Mouse (Mus musculus): ENCODE data around the gene Clmn. TPM values are rescaled to one million over a fixed set of nuclear protein-coding genes. Genes with fewer than 3 reads are reported as not detected.
"Not testable (repeated sequence)": the region's sequence is repeated elsewhere in the genome, so short reads cannot be mapped to it uniquely, and the experiment has no call there.

The Clmn gene
- polyA plus RNA-seq, 3 experiments from 2014 or later: 0.04 to 0.19 TPM; not detected in 1

DNA sequence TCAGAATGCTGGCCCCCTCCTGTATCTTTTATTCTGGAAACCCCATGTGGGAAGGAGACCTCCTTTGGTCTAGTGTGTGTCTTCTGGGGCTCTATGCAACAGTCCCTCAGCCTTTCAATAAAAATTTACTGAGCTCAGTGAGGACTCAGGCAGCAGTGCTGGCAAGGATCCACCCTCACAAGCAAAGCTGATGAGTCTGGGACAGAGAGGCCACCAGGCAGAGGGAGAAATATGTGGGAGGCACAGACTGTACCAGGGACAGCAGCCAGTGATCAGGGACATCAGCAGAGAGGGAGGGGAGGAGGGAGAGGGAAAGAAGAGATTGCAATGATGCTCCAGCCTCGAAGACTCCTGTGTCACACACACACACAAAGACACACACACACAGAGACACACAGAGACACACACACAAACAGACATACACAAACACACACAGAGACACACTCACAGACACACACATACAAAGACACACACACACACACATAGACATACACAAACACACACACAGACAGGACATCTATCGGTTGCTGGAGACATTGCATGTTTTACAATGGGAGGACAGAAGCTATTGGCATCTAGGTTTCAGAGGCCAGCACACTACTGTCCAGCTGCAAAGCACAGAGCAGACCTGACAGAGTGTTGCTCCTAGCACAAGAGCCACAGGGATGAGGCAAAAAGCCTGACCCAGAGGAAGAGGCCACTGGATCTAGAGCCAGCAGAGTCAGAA is 27.6 kb downstream of the Clmn start:
- no peak for ATAC-seq

- no peak for ATAC-seq
Observed at GRCm38 (mm10) chr12:104836230-104836629, 28.6 kb downstream of the Clmn start.

- ATAC-seq: no peak
Observed at GRCm38 (mm10) chr12:104835369-104836094, 29.3 kb downstream of the Clmn start.

DNA sequence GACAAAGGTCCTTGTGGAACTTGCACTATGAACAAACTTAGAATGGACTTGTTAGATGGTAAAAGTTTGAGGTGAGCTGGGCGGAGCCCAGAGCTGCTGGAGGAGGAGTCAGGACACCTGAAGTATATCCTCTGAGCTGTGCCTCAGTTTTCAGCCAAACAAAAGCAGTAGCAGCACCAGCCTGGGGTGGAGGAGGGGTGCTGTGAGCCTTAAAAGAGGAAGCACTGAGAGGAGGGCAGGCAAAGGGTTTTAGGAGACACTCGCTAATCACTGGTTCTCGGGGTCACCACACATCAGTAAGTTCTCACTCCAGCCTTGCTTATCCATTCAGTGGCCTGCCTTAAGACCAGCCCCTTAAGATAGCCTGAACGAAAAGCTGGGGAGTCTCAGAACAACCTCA is 30.1 kb downstream of the Clmn start:
- no peak for ATAC-seq

GRCm38 (mm10) chr12:104830666-104831435 is 34.0 kb downstream of the Clmn start:
- ATAC-seq: no peak

DNA sequence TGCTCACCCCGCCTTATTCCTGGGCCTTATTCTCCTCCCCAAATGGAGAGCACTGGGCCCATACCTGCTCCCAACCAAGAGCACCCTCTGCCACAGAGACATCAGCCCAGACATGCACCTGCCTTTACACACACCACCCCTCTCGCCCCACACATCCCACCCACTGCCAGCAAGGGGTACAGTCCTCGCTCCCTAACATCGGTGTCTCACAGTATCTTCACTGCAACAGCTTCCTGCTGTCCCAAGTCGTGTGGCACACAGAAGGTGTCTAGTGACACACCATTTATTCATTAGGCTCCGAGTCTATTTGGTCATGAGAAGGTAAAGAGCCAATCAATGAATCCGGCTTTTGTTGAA is 34.6 kb downstream of the Clmn start:
- ATAC-seq: no peak

- no peak for ATAC-seq
Observed at GRCm38 (mm10) chr12:104829596-104830282, 35.1 kb downstream of the Clmn start.

DNA sequence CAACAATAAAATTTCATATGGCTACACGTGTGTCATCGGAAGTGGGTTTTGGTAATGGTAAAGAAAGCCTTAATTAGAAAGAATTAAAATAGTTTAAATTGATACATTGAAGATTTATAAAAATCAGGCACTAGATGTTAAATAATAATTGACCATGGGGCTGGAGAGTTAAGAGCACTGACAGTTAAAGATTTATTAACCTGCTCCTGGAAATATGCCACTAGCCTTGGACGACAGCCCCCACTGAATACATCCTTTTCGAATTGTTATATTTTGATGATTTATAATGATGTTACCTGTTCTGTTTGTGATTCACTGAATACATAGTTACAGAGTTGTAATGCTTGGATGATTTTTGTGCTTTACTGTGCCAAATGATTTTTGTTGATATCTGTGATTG is 35.9 kb downstream of the Clmn start:
- ATAC-seq: not testable (repeated sequence)

DNA sequence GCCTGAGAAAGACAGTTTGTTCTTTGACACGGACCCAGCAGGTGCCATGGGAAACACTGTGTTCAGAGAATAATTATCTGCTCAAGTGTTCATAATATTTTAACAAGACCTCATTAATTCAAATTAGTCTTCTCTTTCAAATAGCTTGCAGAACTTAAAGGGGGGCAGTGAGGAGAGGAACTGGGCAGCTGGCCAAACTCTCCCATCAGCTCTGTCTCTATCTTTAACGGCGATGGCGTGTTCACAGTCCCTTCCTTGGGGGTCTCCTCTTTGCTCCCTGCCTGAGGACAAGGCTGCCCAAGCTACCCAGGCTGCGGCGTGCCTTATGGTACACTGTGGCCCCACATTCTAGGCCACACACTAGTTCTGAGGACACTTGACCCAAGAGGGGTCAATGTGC is 37.2 kb downstream of the Clmn start:
- no peak for ATAC-seq

- no peak for ATAC-seq
Observed at GRCm38 (mm10) chr12:104824907-104825267, 40.0 kb downstream of the Clmn start.

- no peak for ATAC-seq
Observed at GRCm38 (mm10) chr12:104824244-104824906, 40.5 kb downstream of the Clmn start.

DNA sequence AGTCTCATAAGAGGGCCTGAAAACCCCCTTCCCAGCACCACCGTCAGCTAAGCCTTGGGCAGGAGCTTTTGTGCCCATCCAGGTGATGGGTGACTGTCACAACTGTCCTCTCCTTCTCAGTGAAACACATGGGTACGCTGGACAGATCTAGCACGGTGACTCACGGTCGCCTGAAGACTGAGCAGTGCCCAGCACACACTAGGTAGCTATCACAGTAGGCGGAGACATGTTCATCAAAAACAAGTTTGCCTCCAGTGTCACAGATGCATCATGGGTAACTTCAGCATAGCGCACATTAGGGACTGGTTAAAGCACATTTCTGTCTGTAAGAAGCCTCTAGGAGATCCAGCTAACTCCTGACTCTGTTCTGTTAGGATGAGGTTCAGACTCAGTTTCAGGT is 41.2 kb downstream of the Clmn start:
- no peak for ATAC-seq

- no peak for ATAC-seq
Observed at GRCm38 (mm10) chr12:104822838-104823599, 41.9 kb downstream of the Clmn start.

- ATAC-seq: no peak
Observed at GRCm38 (mm10) chr12:104822151-104822550, 42.7 kb downstream of the Clmn start.

GRCm38 (mm10) chr12:104820061-104820460 is 44.8 kb downstream of the Clmn start:
- no peak for ATAC-seq

DNA sequence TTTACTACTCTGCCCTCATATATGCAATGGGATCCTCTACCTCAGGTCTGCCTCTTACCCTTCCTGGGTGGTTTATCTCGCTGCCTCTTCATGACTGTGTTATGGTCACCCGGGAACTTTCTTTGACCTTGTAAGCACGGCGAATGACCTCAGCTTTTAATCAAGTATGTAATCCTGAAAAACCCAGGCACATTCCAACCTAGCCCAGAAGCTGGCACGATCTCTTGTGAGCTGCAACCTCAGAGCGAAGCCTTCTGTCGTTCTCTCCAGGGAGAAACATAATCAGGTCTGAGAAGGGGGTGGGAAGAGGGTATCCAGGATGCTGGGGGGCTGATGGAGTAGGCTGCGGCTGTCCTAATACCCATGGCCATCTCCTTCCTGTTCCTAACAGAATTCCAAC is 45.8 kb downstream of the Clmn start:
- no peak for ATAC-seq

GRCm38 (mm10) chr12:104818057-104818456 is 46.8 kb downstream of the Clmn start:
- no peak for ATAC-seq

GRCm38 (mm10) chr12:104817172-104817866 is 47.6 kb downstream of the Clmn start:
- ATAC-seq: no peak

DNA sequence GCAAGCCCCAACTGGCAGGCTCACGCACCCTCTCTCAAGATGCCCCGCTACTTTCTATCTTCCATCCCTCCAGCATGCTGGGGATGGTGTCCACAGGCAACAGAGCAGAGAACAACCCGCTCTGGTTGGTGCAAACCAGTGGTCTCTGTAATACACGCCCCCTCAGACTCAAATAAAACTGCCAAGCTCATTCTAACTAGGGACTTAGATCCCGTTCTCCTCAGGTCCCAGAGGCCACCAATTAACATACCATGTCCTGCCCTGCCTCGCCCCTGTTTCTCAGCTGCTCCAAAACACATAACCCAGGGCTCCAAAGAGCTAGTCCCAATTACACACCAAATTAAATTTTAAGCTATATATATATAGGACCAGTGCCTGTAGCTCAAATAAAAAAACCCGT is 50.6 kb downstream of the Clmn start:
- ATAC-seq: no peak

DNA sequence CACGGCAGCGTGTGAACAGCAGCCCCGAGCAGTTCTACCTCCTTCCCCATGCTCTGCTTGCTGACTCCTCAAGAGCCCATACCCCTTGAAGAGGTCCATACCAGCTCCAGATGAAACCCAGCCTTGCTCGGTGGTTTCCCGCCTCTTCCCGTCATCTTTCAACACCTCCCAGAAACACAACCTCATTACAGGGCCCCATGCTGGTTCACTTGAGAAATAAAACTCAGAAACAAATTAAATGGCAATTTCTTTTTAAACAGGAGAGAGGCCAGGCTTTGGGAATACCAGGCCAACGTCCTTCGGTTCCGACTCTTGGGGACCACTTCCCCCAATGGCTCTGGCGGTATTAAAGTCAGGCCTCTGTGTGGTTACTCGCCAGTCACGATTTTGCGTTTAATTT is 51.1 kb downstream of the Clmn start:
- no peak for ATAC-seq

- no peak for ATAC-seq
Observed at GRCm38 (mm10) chr12:104812711-104813110, 52.2 kb downstream of the Clmn start.
